Mouse (Mus musculus): Measurements from ENCODE around the gene Ago4. TPM values are rescaled to one million over a fixed set of nuclear protein-coding genes. Genes with fewer than 3 reads are reported as not detected.

Ago4 gene
- polyA plus RNA-seq, 1 experiment from 2014 or later, result 1.4 TPM

DNA sequence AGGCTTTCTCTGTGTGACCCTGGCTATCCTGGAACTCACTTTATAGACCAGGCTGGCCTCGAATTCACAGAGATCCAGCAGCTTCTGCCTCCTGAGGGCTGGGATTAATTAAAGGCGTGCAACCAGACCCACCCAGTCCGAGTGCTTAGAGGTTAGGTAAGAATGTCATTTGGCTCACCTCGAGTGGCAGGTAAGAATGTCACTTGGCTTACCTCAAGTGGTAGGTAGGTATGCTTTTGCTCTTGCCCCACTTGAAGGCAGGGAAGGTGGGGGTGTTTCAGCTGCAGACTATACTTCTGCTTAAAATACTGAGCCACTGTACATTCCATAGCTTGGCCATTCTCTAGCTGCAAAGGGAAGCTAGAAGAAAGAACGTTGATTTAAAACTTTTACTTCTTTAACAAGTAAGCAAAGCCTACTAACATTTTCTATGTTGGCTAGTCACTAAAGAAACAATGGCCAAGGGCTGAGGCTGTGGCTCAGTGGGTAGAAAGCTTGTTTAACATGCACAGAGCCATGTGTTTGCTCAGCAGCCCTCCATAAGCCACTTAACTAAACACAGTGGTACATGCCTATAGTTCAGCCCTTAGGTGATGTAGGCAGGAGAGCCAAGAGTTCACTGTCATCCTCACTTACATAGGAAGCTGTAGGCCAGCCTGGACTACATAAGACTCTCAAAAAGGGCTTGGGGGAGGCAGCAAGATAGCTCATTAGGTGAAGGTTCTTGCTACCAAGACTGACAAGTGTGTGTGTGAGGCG is 20.8 kb downstream of the Ago4 start:
- no peak overlapping the region for H3K27ac ChIP-seq
- no peaks in the 10 kb centered on the region for H3K9me3 ChIP-seq (replicated peaks)
- H3K4me2 ChIP-seq, result no peak overlapping the region
- 88% methylated on average over 6 of the region's 6 CpGs for WGBS
- no peak overlapping the region for H3K9ac ChIP-seq
- H3K4me1 ChIP-seq, result no peaks in the 10 kb centered on the region
- H3K4me3 ChIP-seq (replicated peaks), result no peak overlapping the region
- no peak for ATAC-seq (replicated peaks; ENCODE audit: low FRiP score)
- no peaks in the 10 kb centered on the region for H3K27me3 ChIP-seq
- H3K36me3 ChIP-seq, result peaks cover 11% of the 10 kb centered on the region; the same call in 1 of the 2 replicates

DNA sequence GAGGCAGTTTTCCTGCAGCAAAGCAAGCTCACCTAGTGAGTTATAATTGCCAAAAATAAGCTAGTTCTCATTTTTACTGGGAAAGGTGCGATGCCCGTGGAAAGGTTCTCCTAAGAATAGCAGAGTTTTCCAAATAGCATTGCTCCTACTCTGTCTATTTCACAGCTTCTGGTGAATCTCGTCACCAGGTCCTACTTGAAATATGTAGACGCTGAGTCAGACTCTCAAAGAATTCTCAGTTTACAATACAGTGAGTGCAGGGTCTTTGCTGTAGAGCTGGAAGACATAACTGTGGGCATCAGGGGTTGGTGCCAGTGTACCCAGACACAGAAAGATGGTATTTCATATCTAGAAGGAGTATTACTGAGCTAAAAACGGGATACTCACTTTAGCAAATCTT is 22.3 kb downstream of the Ago4 start:
- ATAC-seq (replicated peaks; ENCODE audit: low FRiP score), result no peak
- 87% methylated on average over 5 of the region's 5 CpGs for WGBS
- H3K36me3 ChIP-seq, result peaks cover 11% of the 10 kb centered on the region; the same call in 1 of the 2 replicates
- H3K4me1 ChIP-seq, result no peaks in the 10 kb centered on the region
- H3K27ac ChIP-seq, result no peak overlapping the region
- no peak overlapping the region for H3K4me3 ChIP-seq (replicated peaks)
- H3K9me3 ChIP-seq (replicated peaks), result no peaks in the 10 kb centered on the region
- no peak overlapping the region for H3K4me2 ChIP-seq
- H3K9ac ChIP-seq, result no peak overlapping the region
- H3K27me3 ChIP-seq, result no peaks in the 10 kb centered on the region

- H3K9me3 ChIP-seq (replicated peaks), result no peaks in the 10 kb centered on the region
- H3K4me2 ChIP-seq, result no peak overlapping the region
- H3K36me3 ChIP-seq, result peaks cover 11% of the 10 kb centered on the region; the same call in 1 of the 2 replicates
- no peaks in the 10 kb centered on the region for H3K27me3 ChIP-seq
- no peaks in the 10 kb centered on the region for H3K4me1 ChIP-seq
- no peak for ATAC-seq (replicated peaks; ENCODE audit: low FRiP score)
- no peak overlapping the region for H3K27ac ChIP-seq
- H3K9ac ChIP-seq, result no peak overlapping the region
- WGBS, result 93% methylated on average over 2 of the region's 2 CpGs
- no peak overlapping the region for H3K4me3 ChIP-seq (replicated peaks)
These were observed 24.2 kb downstream of the Ago4 start for GRCm38 (mm10) chr4:126509072-126509471.

GRCm38 (mm10) chr4:126508110-126508899 is 25.0 kb downstream of the Ago4 start:
- no peaks in the 10 kb centered on the region for H3K27me3 ChIP-seq
- H3K4me1 ChIP-seq, result no peaks in the 10 kb centered on the region
- ATAC-seq (replicated peaks; ENCODE audit: low FRiP score), result no peak
- H3K36me3 ChIP-seq, result peaks cover 11% of the 10 kb centered on the region; the same call in 1 of the 2 replicates
- H3K4me3 ChIP-seq (replicated peaks), result no peak overlapping the region
- H3K27ac ChIP-seq, result no peak overlapping the region
- 62% methylated on average over 14 of the region's 14 CpGs for WGBS
- no peak overlapping the region for H3K4me2 ChIP-seq
- no peaks in the 10 kb centered on the region for H3K9me3 ChIP-seq (replicated peaks)
- H3K9ac ChIP-seq, result no peak overlapping the region

GRCm38 (mm10) chr4:126502977-126503309 is 30.3 kb downstream of the Ago4 start:
- WGBS, result 61% methylated on average over 8 of the region's 8 CpGs
- Histone ChIP-seq H3K9me3 (replicated peaks) (no peaks in the 10 kb centered on the region), H3K27me3 (no peaks in the 10 kb centered on the region), H3K9ac (no peak overlapping the region), H3K4me1 (no peaks in the 10 kb centered on the region), H3K4me3 (replicated peaks) (no peak overlapping the region), H3K36me3 (no peaks in the 10 kb centered on the region), H3K27ac (no peak overlapping the region), H3K4me2 (no peak overlapping the region)
- no peak for ATAC-seq (replicated peaks; ENCODE audit: low FRiP score)

GRCm38 (mm10) chr4:126502141-126502976 is 30.9 kb downstream of the Ago4 start:
- Histone ChIP-seq H3K27ac (no peak overlapping the region), H3K4me1 (no peaks in the 10 kb centered on the region), H3K9ac (no peak overlapping the region), H3K9me3 (replicated peaks) (no peaks in the 10 kb centered on the region), H3K27me3 (no peaks in the 10 kb centered on the region), H3K4me2 (no peak overlapping the region), H3K36me3 (no peaks in the 10 kb centered on the region), H3K4me3 (replicated peaks) (no peak overlapping the region)
- no peak for ATAC-seq (replicated peaks; ENCODE audit: low FRiP score)
- WGBS, result 75% methylated on average over 6 of the region's 6 CpGs

GRCm38 (mm10) chr4:126498601-126499000 is 34.7 kb downstream of the Ago4 start:
- Histone ChIP-seq H3K4me2 (no peak overlapping the region), H3K9me3 (replicated peaks) (no peaks in the 10 kb centered on the region), H3K9ac (no peak overlapping the region), H3K36me3 (no peaks in the 10 kb centered on the region), H3K4me1 (0 out of 2 replicates have a peak, but pooled peaks cover 3% of the 10 kb centered on the region), H3K27ac (no peak overlapping the region), H3K4me3 (replicated peaks) (no peak overlapping the region), H3K27me3 (no peaks in the 10 kb centered on the region)
- 84% methylated on average over 1 of the region's 1 CpGs for whole genome bisulfite sequencing
- ATAC-seq (replicated peaks; ENCODE audit: low FRiP score), result no peak

DNA sequence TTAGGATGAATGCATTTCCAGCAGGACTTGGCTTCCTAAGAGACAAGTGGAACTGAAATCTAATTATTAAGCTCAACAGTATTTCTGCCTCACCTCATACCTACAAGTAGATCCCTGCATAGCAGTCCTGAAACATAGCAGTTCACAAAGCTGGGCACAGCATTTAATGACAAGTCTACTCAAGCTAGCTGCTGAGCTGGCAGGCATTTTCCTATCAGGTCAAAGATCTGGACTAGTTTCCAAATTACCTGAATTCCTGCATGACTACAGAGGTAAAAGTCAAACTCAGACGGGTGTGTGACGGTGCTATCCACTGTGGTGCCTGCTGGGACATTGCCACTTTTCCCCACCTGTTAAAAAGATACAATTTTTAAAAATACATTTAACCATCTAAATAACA is 36.3 kb downstream of the Ago4 start:
- ATAC-seq (replicated peaks; ENCODE audit: low FRiP score), result no peak
- Histone ChIP-seq H3K4me3 (replicated peaks) (no peak overlapping the region), H3K36me3 (0 out of 2 replicates have a peak, but pooled peaks cover 4% of the 10 kb centered on the region), H3K27me3 (no peaks in the 10 kb centered on the region), H3K9ac (no peak overlapping the region), H3K9me3 (replicated peaks) (no peaks in the 10 kb centered on the region), H3K27ac (no peak overlapping the region), H3K4me2 (no peak overlapping the region), H3K4me1 (0 out of 2 replicates have a peak, but pooled peaks cover 3% of the 10 kb centered on the region)
- WGBS, result 79% methylated on average over 2 of the region's 2 CpGs

DNA sequence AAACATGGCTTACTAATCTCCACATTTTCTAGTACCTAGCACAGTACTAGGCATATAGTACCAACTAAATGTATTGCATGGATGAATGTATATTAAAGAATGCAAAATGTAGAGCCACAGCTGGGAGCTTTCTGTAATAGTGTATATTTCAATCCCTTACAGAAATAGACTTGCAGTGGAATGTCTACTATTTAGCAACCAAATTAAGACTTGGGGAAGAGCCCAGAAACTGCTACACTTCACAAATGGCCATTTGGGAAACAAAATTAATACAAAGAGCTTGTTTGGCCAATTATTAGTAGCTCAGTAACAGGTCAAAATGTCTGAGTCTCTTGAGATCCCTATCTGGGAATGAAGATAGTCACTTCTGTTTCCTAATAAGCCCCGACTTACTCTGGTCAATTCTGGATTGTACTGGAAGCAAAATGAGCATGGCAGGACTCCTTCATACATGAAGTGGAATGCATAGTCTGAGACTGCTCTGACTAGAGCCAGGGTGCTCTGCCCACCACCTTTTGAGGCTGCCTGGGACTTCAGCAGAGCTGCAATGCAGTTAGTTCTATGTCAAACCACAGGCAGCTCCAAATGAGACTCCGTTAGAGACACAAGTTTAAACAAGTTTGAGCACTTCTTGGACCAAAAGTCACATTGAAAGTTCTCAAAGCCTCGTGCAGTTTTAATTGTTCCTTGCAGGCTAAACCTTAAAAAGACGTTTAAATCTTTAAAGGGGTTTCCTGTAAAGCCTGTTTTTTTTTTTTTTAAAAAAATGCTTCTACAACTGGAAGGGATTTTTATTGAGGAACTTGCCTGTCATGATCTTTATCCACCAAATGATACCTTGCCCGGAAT is 37.1 kb downstream of the Ago4 start:
- H3K4me1 ChIP-seq, result 0 out of 2 replicates have a peak, but pooled peaks cover 3% of the 10 kb centered on the region
- H3K36me3 ChIP-seq, result 0 out of 2 replicates have a peak, but pooled peaks cover 4% of the 10 kb centered on the region
- H3K4me3 ChIP-seq (replicated peaks), result no peak overlapping the region
- no peak overlapping the region for H3K9ac ChIP-seq
- H3K27ac ChIP-seq, result no peak overlapping the region; the same call in 1 of the 2 replicates
- no peaks in the 10 kb centered on the region for H3K27me3 ChIP-seq
- 68% methylated on average over 5 of the region's 5 CpGs for WGBS
- no peak overlapping the region for H3K4me2 ChIP-seq
- no peaks in the 10 kb centered on the region for H3K9me3 ChIP-seq (replicated peaks)
- no peak for ATAC-seq (replicated peaks; ENCODE audit: low FRiP score)

DNA sequence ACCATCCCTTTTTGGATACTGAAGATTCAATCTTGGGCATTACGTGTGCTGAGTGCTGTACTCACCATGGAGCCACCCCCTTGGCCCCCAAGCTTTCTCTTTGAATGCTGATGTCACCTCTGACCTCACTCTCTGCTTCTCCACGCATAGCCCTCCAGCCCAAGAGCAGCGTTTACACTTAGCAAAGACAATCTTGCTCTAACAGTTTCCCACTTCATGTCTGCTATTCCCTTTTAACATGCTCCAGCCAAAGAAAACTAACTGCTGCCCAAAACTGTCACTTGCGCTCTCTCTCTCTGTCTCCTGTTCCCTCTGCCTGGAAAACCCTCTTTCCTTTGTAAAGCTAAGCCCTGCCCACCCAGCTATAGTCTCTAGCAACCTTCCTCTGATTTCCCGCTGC is 37.8 kb downstream of the Ago4 start:
- ATAC-seq (replicated peaks; ENCODE audit: low FRiP score), result no peak
- WGBS, result 67% methylated on average over 5 of the region's 5 CpGs
- Histone ChIP-seq H3K4me3 (replicated peaks) (no peak overlapping the region), H3K4me2 (no peak overlapping the region), H3K9me3 (replicated peaks) (no peaks in the 10 kb centered on the region), H3K36me3 (0 out of 2 replicates have a peak, but pooled peaks cover 4% of the 10 kb centered on the region), H3K9ac (no peak overlapping the region), H3K4me1 (0 out of 2 replicates have a peak, but pooled peaks cover 3% of the 10 kb centered on the region), H3K27me3 (no peaks in the 10 kb centered on the region), H3K27ac (no peak overlapping the region)

- Histone ChIP-seq H3K4me3 (replicated peaks) (no peak overlapping the region), H3K4me1 (0 out of 2 replicates have a peak, but pooled peaks cover 3% of the 10 kb centered on the region)
- no peak for ATAC-seq (replicated peaks; ENCODE audit: low FRiP score)
These were observed 39.9 kb downstream of the Ago4 start for GRCm38 (mm10) chr4:126493416-126493815.

More at GRCm38 (mm10) chr4:126493416-126493815, 39.9 kb downstream of the Ago4 start:
- Histone ChIP-seq H3K9ac (no peak overlapping the region), H3K4me2 (no peak overlapping the region), H3K9me3 (replicated peaks) (no peaks in the 10 kb centered on the region), H3K36me3 (0 out of 2 replicates have a peak, but pooled peaks cover 4% of the 10 kb centered on the region), H3K27me3 (no peaks in the 10 kb centered on the region), H3K27ac (no peak overlapping the region)
- WGBS, result 84% methylated on average over 4 of the region's 4 CpGs

Measured in kidney, embryonic 15.5 days (tissue).